Mouse (Mus musculus) left cerebral cortex, adult 8-10 months (tissue): ENCODE data around the gene Serpinf2. TPM values are rescaled to one million over a fixed set of nuclear protein-coding genes. Genes with fewer than 3 reads are reported as not detected.
"Not testable (repeated sequence)": the region's sequence is repeated elsewhere in the genome, so short reads cannot be mapped to it uniquely, and the experiment has no call there.

ENCODE experiments used
- DNase-seq, 2 experiments: peaks; one replicate each; pipeline ENCODE4 v3.0.0; 2022; ENCODE audit warnings: low spot score in 2 of 2
- total RNA-seq, 4 experiments: library from RNA; stranded (reverse); gene quantifications; 2 replicates each; pipeline ENCODE4 v1.2.4; 2022

Serpinf2 gene
- total RNA-seq, 4 experiments from 2014 or later: 0.27 to 0.84 (median 0.43) TPM; not detected in 1

DNA sequence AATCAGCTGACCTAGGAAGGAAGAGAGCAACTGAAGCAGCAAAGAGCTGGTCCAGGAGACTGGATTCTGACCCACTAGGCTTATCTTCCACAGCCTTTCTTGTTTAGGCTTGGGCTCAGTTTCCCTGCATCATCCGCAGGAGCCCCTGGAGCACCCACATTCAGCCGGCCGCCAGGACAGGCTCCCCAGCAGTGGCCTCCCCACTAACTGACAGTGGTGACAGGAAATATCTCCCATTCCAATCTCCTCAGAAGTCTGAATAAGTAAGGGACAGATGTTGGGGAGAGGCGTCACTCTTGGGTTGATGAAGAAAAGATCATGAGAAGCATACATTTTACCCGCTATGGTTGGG, 20.3 kb upstream of the Serpinf2 start:
- DNase-seq: no peak

DNA sequence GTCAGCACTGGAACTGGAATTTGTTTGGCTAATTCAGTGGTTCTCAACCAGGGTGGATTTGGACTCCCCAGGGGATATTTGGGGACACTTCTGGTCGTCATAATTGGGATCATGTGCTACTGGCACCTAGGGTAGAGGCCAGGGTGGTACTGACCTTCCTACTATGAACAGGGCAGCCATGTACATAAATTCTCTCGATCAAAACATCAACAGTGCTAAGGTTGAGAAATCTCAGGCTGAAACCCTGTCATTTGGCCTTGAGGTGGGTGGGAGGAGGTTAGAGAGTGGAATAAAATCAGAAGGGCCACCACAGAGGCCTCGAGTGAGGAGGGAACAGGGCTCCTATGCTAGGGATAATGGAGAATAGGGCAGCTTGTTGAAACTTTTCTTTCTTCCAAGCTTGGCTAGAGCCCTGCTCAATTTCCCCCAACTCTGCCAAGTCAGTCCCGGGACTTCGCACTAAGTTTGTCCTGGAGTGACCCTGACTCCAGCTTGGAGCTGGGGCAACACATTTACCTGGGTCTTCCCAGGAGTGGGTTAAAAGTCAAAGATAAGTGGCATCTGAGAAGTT, 19.8 kb upstream of the Serpinf2 start:
- no peak for DNase-seq

DNA sequence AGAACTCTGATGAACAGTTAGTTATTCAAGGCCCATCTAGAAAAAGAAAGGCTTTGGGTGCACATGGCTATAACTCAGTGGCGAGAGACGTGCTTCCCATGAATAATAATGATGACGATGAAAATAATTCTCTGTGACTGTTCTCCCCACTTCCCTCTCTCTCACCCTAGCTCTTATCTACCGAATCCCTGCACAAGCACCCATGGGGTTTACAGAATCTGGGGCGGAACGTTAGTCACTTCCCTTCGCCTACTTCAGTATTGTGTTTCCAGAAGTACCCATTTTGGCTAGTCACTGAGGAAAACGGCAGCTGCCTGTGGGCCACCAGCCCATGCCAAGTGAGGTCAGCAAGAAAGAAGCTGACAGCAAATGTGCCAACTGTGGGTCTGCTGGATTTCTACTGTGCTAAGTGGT, 19.2 kb upstream of the Serpinf2 start:
- DNase-seq: no peak

DNA sequence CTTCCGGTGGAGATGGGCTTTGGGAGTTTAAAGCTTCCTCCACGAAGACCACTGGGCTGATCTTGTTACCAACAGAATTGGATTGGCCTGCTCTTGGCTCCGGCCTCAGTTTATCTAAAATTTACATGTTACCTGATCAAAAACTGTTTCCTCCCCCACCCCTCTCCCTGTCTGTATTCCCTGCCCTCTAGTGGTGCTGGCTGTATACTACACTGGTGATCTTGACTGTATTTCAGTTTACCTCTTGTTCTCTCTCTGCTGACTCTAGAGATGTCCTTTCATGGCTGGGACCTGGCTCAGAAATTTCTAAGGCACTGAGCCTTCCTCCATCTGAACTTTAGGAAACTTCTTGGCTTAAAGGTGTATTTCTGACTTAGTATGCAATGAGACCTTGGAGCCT, 18.8 kb upstream of the Serpinf2 start:
- no peak for DNase-seq

DNA sequence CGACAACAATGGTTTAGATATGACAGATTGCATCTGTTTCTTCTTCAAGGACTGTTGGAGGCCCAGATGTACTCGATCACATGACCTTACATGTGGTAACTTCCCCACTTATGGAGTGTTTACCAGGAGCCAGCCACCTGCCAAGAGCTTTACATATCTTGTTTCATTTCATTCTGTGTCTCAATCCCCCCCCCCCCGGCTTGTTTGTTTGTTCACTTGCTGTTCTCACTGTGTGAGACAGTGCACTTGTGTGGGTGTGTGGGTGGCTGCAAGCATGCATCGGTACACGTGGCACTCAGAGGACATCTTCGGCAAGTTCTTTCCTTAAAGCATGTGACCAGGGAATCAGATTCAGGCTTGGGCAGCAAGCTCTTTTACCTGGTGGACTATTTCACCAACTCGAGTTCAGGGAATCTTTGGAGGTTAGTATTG, 17.1 kb upstream of the Serpinf2 start:
- no peak for DNase-seq

DNA sequence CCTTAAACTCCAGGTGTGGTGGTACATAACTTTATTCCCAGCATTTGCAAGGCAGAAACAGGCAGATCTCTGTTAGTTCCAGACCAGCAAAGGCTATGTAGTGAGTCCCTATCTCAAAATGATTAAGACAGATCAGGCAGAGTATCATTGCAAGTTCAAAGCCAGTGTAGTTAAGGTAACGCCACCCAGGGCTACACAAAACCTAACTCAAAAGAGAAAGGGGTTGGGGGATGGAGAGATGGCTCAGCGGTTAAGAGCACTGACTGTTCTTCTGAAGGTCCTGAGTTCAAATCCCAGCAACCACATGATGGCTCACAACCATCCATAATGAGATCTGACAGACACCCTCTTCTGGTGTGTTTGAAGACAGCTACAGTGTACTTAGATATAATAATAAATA, 16.6 kb upstream of the Serpinf2 start:
- not testable (repeated sequence) for DNase-seq

DNA sequence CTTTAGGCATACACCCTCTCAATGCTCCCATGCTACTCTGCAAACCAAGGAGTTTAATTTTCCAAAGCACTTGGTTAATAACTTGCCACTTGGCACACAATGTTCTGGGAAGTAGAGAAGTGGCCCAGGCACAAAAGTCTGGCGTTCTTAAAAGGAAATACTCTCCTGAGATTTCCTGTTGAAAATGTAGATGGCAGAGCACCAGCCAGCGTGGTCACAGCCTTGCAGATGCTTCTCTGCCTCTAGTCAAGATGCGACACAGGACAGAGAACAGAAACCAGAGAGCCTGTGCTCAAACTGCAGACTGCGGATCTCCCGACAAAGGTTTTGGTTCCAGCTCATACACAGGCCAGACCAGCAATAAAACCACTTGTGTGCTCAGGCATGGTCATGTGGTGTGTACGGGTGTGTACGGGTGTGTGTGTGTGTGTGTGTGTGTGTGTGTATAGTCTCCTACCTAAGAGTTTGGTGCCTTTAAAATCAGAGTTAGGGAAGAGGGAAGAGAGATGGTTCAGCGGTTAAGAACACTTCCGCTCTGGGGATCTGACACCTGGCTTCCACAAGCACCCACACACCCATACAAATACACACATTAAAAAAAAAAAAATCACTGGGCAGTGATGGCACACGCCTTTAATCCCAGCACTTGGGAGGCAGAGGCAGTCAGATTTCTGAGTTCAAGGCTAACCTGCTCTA, 15.8 kb upstream of the Serpinf2 start:
- DNase-seq: no peak

DNA sequence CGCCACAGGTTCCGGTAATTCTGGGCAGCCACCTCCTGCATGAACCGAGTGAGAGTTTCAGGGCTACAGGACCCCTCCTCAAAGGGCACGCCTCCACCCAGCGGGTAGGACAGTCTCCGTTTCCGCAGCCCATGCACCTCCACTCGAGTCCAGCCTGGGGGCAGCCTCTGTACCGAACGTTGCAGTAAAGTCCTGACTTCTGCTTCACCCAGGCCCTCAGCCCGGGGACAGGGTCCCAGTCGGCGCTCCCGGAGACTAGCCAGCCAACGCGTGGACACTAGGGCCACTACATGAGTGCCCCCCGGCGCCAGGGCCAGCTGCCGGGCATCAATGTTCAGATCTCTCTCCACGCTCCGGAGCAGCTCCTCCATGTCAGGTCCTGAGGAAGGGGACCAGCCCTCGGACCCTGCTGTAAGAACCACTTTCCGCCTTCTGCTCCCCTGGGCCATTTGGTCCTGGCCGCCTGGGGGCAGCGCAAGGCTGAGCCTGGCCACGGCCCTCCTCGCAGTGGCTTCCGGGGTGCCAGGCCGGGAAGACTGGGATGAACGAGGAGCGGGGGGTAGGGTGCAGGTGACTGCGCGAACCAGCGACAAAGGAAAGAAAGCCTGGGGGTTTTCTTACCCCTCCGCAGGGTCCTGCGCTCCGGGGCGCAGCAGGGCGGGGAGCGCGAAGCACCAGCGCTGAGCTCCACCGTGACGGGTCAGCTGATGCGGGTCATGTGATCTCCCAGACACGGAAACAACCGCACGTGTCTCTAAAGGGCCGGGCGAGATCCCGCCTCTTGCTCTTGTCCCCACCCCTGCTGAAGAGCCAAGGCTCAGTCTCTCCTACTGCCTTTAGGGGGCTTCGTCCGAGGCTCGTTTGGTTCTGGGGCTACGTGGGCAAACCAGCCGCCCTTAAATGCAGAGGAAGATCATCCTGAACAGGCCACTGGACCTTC, 14.9 kb upstream of the Serpinf2 start, which contains the start of gene Wdr81:
Wdr81 (minus strand) TSS at position 727 of the 940 bp plus-strand sequence.
- DNase-seq: peak; percentile 65 to 89

DNA sequence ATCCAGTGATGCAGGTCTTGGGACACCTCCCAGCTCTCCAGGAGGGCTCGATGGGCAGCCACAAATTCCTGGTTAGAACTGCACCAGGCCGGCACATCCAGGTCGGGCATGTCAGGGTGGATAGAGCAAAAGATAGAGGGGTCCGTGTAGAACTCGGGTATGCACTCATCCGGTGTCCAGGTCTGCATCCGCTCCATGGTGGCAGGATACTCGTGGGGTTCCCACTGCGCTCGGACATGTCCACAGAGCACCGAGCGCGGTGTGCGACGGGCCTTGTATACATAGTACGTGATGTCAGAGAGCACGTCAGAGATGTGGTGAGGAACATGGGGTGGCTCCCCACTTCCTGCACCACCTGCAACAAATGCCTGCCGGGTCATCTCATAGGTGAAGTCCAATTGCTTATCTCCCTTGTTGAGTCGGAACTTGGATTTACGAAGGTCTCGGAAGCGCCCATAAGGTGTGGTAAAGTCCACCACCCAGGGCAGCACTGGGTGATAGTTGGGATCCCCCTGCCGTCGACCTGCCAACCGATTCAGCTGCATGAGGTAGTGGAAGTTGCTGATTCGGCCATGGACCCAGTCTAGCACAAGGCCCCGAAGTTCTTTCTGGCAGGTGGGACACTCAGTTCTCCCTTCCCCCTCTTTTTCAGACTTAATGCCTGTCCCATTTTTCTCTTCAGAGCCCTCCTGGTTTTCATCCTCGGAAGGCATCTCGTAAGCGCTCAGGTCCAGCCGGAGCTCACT, 13.6 kb upstream of the Serpinf2 start:
- no peak for DNase-seq

DNA sequence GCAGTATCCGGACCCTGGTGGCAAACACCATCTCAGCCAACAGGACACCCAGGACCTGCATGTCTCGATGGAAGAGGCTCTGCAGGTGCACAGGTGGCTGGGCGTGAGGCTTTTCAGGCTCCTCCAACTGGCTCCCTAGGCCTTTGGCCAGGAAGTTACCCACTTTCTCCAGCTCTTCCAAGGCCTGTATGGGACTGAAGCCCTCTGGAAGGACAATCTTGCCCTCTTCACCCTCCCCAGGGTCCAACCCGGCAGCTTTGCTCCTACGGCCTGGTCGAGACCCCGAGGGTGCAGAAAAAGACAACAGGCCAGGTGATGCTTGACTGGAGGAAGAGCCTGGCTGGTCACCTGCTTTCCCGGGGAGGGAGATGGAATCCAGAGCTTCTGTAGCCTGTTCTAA, 12.7 kb upstream of the Serpinf2 start:
- DNase-seq: no peak

DNA sequence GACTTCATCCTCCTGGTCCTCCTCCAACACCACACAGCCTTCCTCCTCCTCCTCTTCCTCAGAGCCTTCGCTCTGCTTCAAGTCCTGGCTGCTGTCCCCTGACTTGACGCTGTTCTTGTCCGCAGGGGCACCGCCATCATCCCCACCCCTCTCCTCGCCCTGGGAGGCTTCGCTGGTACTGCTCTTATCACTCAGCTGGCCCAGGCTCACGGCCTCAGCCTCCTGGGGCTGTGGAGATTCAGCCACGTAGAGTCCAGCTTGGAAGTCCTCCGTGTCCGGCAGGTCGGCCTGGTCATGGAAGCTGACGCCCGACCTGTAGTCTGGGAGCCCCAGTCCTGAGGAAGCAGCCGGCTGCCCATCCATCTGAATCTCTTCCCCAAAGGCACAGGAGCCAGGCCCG, 11.5 kb upstream of the Serpinf2 start:
- DNase-seq: no peak

DNA sequence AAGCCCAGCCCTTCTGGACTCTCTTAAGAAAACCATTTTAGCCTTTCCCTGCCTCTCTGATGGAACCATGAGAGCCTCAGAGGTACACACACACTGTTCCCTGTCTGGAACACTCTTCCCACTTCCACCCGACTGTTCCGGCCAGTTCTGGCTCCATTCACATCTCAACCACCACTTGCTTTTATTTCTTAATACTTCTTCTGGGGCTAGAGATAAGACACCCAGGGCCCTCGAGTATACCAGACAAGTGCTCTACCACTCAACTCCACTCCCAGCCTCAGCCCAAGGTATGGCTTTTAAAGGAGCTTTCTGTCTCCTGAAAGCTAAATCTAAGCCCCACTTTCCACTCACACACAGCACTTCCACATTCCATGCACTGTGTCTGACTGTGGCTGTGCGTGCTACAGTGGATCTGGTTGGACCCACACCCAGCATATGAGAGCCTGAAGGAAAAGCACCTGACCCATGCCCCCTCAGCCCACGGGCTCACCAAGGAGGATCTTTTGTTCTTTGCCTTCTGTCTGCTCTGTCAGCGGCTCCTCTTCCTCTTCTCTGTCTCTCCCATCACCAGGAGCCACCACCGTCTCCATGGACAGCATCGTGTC, 11.0 kb upstream of the Serpinf2 start:
- no peak for DNase-seq

DNA sequence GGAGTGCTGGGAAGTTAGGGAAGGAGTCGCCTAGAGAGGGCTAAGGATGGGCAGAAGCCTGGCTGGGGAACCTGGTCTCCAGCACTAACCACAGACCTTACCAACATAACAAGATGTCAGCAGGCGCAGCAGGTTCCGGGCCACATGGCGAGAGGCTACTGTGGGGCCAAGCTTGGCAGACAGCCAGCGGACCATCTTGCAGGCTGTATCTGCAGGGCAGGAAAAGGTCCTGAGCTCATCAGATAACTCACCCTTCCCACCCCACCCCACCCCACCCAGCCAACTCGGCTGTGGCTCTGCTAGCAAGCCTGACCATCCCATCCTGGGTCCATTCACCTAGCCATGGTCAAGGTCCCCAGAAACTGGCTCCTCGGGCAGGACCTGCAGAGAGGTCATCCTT, 10.3 kb upstream of the Serpinf2 start:
- no peak for DNase-seq

DNA sequence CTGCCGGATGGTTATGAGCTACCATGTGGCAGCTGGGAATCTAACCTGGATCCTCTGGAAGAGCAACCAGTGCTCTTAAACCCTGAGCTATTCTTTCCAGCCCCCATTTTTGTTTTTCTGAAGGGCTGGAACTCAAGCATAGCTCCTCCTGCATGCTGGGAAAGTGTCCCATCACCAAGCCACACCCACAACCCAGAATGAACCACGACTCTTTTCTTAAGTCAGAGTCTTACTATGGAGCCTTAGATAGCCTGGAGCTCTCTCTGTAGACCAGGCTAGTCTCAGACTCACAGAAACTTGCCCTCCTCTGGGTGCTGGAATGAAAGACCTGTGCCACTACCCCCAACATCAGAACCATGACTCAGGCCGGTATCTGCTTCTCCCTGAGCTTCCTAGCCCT, 9.2 kb upstream of the Serpinf2 start:
- no peak for DNase-seq

DNA sequence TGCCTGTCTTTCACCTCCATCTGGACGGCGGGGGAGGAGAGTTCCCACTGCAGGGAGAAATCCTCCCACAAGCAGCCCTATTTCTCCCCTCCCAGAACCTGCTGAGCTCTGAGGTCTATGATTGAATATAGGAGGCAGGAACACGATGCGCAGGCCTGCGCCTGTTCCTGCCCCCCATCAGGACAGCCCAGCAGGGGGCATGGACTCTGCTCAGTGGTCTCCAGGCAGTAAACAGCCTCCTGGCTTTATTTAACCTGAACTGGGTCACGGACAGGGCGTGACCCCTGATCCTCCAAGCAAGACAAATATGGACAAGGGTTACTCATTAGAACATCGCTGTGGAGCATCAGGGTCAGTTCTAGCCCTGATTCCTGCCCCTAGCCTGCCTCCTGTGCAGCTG, 4.3 kb upstream of the Serpinf2 start:
- DNase-seq: no peak

DNA sequence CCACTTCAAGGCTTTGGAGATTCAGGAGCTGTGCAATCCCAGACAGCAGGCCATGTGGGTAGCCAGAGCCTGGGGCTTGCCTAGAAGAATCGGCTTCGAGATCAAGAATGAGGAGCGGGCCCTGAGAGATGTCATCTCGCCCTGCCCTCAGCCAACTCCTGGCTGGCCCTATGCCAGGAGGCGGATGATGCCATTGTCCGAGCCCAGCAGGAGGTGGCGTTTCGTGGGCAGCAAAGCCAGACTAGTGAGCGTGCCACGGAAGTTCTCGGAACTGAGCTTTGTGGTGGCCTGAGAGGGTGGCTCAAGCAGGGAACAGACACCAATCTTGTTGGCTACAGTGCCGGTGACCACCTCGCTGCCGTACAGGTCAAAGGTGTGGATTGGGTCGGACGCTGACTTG, 2.2 kb upstream of the Serpinf2 start:
- no peak for DNase-seq

DNA sequence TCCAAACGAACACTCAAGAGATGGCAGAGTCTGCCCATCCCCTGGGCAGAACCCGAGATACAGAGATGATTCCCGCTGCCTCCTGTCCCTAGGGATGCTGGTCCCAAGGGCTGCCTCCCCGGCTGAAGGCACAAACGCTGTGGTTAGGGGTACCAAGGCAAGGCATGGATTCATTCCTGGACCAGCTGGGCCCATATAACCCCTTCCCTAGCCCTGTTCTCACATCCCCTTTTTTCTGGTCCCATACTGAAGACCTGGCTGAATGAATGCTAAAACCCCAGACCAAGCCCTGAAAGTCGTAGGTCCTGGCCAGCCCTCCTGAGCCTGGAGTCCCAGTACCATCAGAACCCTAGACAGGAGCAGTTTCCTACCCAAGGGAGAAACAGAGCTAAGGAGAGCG, 1.6 kb upstream of the Serpinf2 start:
- DNase-seq: no peak

DNA sequence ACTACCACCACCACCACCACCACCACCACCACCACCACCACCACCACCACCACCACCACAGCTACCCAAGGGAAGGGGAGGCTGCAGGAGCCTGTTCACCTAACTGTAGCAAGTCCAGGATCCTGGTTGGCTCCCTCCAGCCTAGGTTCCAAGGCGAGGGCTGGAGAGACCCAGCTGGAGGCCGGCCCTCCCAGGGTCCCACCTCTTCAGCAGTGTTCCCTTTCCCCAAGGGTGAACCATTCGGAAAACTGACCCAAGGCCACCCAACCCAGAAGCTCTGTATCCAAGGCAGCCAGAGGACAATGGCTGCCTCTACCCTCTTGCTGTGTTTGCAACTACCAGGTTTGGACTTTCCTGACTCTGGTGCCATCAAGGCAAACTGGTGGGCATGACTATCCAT, 560 bp upstream of the Serpinf2 start:
- DNase-seq: no peak

DNA sequence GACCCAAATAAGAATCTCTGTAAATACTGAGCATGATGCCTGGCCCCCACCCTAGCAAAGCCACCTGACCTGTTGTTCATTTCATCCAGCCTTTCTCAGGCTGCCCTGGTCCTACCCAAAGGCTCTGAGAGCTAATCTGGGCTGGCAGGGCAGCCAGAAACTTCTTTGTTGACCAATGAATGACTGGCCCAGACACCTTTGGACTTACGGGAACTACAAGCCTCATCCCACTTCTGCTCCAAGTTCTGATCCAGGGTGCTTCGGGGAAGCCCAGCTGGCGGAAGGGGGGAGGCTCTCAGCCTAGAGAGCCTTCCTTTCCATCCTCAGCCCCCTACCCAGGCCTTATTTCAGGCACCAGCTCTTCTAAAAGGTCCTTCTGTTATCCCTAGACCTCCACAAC, 587 bp downstream of the Serpinf2 start:
- no peak for DNase-seq

DNA sequence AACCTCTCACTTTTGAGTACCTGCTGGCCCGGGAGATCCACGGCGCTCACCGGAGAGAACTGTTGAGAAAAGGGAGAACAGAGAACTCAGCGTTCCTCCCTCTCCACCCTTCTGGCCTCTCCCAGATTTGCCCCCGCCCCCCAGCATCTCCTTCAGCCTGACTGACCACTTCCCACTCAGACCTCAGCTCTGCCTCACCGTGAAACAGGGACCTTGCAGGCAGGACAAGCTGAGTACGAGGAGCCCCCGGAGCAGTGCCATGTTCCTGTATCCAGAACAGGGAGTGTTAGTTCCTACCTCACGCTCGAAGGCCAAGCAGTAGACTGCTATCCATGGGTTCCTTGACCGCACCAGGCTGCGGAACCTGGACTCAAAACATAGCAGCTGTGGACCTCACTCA, 1.2 kb downstream of the Serpinf2 start:
- DNase-seq: no peak

DNA sequence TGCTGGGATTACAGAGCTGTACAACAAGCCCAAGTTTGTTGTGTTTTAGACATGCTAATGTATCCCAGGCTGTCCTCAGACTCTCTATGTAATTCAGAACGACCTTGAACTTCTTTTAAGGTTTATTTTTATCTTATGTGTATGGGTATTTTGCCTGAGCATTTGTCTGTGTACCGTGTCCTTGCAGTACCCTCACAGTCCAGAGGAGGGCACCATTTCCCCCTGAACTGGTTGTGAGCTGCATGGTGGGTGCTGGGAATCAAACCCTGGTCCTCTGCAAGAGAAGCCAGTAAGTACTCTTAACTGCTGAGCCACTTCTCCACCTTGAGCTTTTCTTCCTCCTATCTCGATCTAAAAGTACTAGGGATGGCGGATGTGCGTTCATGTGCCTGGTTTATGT, 5.3 kb downstream of the Serpinf2 start:
- no peak for DNase-seq
